Mouse (Mus musculus) macrophage (primary cell): ENCODE data around the gene Gprc5d. TPM values are rescaled to one million over a fixed set of nuclear protein-coding genes. Genes with fewer than 3 reads are reported as not detected.

Experiments used
- H3K27ac ChIP-seq: fragments of 350-480 bp; formaldehyde crosslinking; 2 replicates; pipeline ENCODE4 v1.9.0; 2021
- H3K36me3 ChIP-seq: fragments of 350-480 bp; formaldehyde crosslinking; 2 replicates; pipeline ENCODE4 v1.9.0; 2021; ENCODE audit errors: inconsistent target
- H3K4me3 ChIP-seq: fragments of 350-480 bp; formaldehyde crosslinking; 2 replicates; pipeline ENCODE4 v1.9.0; 2021; ENCODE audit errors: inconsistent target
- H3K79me2 ChIP-seq: fragments of 350-480 bp; formaldehyde crosslinking; 2 replicates; pipeline ENCODE4 v1.9.0; 2021; ENCODE audit errors: inconsistent target
- WGBS: methylation state at CpG from one replicate; pipeline ENCODE4 v1.1.7; 2026; ENCODE audit warnings: inconsistent platforms; ENCODE audit not compliant: missing documents; 5-methylcytosine and 5-hydroxymethylcytosine counted together
- polyA plus RNA-seq: library from polyadenylated mRNA; stranded (reverse); fragments of 250-400 nt; gene quantifications from 3 replicates; pipeline ENCODE4 v1.2.4, GENCODE M21; 2018; ENCODE audit warnings: inconsistent platforms
- total RNA-seq, 78 experiments: library from RNA; depleted of rRNA; stranded (reverse); fragments of 250-400 nt; gene quantifications; 1 replicate in 9 of 78; 2 replicates in 24 of 78; 3 replicates in 43 of 78; 4 replicates in 2 of 78; pipeline ENCODE4 v1.2.4; 2018; ENCODE audit warnings: inconsistent platforms in 56 of 78

The Gprc5d gene
- total RNA-seq (2018; cell fraction: chromatin; rRNA removed), result under 1 TPM in 1 of 26 experiments, not detected in 25; 0.56 TPM
- under 1 TPM in 2 of 26 experiments, not detected in 24; 0.09 to 0.15 TPM for total RNA-seq (2018; cell fraction: cytosol; rRNA removed)
- total RNA-seq (2018; cell fraction: nucleus; rRNA removed), result not detected
- not detected in 3 replicates for polyA plus RNA-seq

GRCm38 (mm10) chr6:135118183-135118582 lies at the start of gene Gprc5d:
Gene Gprc5d (minus strand): TSS chr6:135118283.
- 97% methylated on average over 5 of the region's 5 CpGs for WGBS
- no peak within 1 kb of the TSS for H3K27ac ChIP-seq
- no peaks in the 10 kb centered on the region for H3K79me2 ChIP-seq
- no peaks in the 10 kb centered on the region for H3K36me3 ChIP-seq
- no peak within 1 kb of the TSS for H3K4me3 ChIP-seq

- H3K36me3 ChIP-seq, result no peaks in the 10 kb centered on the region
- no peak overlapping the region for H3K4me3 ChIP-seq
- 86% methylated on average over 5 of the region's 5 CpGs for WGBS
- no peak overlapping the region for H3K27ac ChIP-seq
- H3K79me2 ChIP-seq, result no peaks in the 10 kb centered on the region; the same call in 1 of the 2 replicates
Measured at GRCm38 (mm10) chr6:135166712-135167111, 48.6 kb upstream of the Gprc5d start.

DNA sequence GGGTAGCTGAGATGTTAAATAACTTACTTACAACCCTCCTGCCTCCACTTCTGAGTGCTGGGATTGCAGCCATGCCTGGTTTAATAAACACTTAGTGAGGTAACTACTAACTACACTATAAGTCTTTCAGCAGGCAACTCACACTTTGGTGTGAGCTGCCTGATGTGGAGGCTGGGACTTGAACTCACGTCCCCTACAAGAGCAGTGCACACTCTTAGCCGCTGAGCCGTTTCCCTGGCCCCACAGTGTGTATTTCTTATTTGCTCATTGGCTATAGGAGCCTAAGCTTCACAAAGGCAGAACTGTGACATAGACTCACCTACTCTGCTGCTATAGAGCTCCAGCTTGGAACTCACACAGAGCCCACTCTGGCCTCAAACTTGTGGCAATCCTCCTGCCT lies 48.2 kb upstream of the Gprc5d start:
- 100% methylated on average over 3 of the region's 3 CpGs for WGBS
- Histone ChIP-seq H3K27ac (no peak overlapping the region), H3K4me3 (no peak overlapping the region), H3K36me3 (no peaks in the 10 kb centered on the region), H3K79me2 (no peaks in the 10 kb centered on the region; the same call in 1 of the 2 replicates)

- Histone ChIP-seq H3K4me3 (no peak overlapping the region), H3K27ac (no peak overlapping the region)
- WGBS, result 91% methylated on average over 2 of the region's 2 CpGs
Measured at GRCm38 (mm10) chr6:135165706-135166105, 47.6 kb upstream of the Gprc5d start.

DNA sequence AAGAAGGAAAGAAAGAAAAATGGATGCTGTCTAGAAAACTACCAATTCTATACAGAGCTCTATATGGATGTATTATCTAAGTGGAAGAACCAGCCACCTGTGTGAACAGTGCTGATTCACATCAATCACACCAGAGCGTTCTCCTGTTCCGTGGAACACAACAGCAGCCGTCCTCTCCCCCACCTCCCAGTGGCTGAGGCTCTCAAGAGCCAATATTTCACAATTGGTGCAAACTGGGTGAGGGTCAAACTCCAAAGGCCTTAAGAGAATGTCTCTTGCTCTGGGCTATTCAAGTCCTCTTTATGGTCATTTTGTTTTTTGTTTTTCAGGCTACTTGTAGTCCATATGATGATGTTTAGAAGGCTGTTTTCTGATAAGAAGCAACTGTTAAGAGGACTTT lies 47.1 kb upstream of the Gprc5d start:
- Histone ChIP-seq H3K36me3 (no peaks in the 10 kb centered on the region), H3K79me2 (no peaks in the 10 kb centered on the region; the same call in 1 of the 2 replicates), H3K4me3 (no peak overlapping the region), H3K27ac (no peak overlapping the region)
- WGBS, result 100% methylated on average over 3 of the region's 3 CpGs

More at GRCm38 (mm10) chr6:135165706-135166105, 47.6 kb upstream of the Gprc5d start:
- H3K79me2 ChIP-seq, result no peaks in the 10 kb centered on the region; the same call in 1 of the 2 replicates
- H3K36me3 ChIP-seq, result no peaks in the 10 kb centered on the region

DNA sequence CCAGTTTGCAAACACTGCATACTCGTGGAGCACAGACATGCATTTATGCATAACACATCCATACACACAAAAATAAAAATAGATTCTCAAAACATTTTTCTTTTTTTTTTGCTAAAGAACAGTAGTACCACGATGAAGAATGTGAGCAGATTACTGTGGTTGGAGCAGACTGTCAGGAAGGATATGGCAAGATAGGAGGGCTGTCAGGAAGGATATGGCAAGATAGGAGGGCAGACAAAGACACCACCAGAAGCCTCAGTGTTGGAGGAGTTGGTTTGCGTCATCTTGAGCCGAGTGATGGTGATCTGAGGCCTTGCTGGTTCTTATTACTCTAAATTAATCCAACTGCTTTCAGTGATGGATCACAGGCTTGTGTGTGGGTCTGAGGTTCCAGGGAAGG lies 44.8 kb upstream of the Gprc5d start:
- Histone ChIP-seq H3K79me2 (no peaks in the 10 kb centered on the region; the same call in 1 of the 2 replicates), H3K36me3 (no peaks in the 10 kb centered on the region), H3K27ac (no peak overlapping the region), H3K4me3 (no peak overlapping the region)
- WGBS, result 51% methylated on average over 4 of the region's 4 CpGs

- Histone ChIP-seq H3K79me2 (no peaks in the 10 kb centered on the region; the same call in 1 of the 2 replicates), H3K4me3 (no peak overlapping the region), H3K36me3 (no peaks in the 10 kb centered on the region), H3K27ac (no peak overlapping the region)
- WGBS, result 97% methylated on average over 3 of the region's 3 CpGs
Measured at GRCm38 (mm10) chr6:135162311-135162710, 44.2 kb upstream of the Gprc5d start.

GRCm38 (mm10) chr6:135161356-135161755 lies 43.3 kb upstream of the Gprc5d start:
- Histone ChIP-seq H3K4me3 (no peak overlapping the region), H3K36me3 (no peaks in the 10 kb centered on the region), H3K79me2 (no peaks in the 10 kb centered on the region; the same call in 1 of the 2 replicates), H3K27ac (no peak overlapping the region)
- WGBS, result 14% methylated on average over 4 of the region's 4 CpGs

DNA sequence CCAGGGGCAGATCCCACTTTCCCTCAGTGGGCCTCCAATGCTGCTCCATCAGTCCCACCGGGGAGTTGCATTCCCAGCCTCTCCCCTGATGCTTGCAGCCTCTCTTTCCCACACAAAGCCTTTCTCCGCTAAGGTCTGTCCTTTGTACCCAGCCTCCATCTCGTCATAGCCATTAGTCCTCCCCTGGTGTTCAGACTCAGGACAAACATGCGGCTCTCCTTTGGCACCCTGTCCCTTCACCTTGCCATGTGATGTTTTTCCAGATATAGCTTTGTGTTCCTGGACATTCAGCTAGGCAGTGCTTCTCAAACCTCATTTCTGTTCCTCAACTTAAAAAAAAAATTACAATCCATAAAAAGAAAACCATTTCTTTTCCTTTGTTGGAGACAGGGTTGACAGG lies 40.4 kb upstream of the Gprc5d start:
- Histone ChIP-seq H3K27ac (no peak overlapping the region), H3K4me3 (no peak overlapping the region), H3K36me3 (no peaks in the 10 kb centered on the region), H3K79me2 (no peaks in the 10 kb centered on the region; the same call in 1 of the 2 replicates)
- WGBS, result 96% methylated on average over 4 of the region's 4 CpGs

DNA sequence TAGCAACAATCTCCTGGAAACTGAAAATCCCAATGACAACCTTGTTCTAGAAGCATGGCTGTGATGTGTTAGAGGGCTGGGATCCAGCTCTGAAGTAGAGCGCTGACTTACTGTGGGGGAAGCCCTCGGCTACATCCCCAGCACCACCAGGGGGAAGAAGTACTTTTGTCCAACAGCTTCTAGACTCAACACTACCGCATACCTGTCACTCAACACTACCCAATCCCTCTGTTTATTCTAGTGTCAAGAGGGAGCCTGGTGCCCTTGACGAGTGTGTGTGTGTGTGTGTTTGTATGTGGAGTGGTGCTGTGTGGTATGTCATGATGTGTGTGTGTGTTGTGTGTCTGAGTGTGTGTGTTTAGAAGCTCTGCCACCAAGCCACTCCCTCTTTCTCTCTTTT lies 39.4 kb upstream of the Gprc5d start:
- WGBS, result 98% methylated on average over 4 of the region's 4 CpGs
- H3K27ac ChIP-seq, result no peak overlapping the region

DNA sequence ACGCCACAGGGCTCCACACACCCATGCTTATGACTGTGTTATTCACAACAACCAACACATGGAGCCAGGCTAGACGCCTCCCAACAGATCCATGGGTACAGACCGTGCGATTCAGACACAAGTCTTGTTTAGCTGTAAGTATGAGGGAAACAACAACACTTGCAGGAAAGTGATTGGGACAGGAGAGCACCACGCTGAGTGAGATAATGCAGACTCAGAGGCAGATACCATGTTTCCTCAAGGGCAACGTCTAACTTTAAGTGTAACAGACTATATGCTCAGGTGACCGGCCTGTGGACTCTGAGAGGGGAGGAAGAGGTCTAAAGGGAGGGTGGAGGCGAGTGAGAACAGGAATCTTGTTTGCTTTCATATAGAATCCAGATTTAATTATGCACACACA lies 38.5 kb upstream of the Gprc5d start:
- no peaks in the 10 kb centered on the region; the same call in 1 of the 2 replicates for H3K36me3 ChIP-seq
- 87% methylated on average over 8 of the region's 8 CpGs for WGBS

More for the DNA sequence above, 39.4 kb upstream of the Gprc5d start:
- H3K36me3 ChIP-seq, result no peaks in the 10 kb centered on the region
- H3K79me2 ChIP-seq, result no peaks in the 10 kb centered on the region
- no peak overlapping the region for H3K4me3 ChIP-seq

DNA sequence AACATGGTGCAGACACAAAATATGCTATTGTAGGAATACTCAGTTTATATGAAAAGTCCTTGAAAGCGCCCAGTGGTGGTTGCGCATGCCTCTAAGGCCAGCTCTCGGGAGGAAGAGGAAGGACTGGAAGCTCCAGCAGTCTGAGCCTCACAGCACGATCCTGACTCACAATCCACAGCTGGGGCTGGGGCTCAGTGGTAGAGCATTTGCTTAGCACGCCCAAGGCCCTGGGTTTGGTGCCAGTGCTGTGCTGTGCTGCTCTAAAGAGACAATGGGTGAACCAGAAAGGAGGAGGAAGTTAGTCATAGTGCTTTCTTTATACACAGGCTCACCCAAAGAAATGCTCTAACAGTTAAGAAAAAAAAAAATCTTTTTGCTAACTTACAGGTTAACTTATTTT lies 35.6 kb upstream of the Gprc5d start:
- WGBS, result 64% methylated on average over 5 of the region's 5 CpGs
- H3K36me3 ChIP-seq, result no peaks in the 10 kb centered on the region; the same call in 1 of the 2 replicates
- no peak overlapping the region for H3K4me3 ChIP-seq
- H3K27ac ChIP-seq, result no peak overlapping the region
- H3K79me2 ChIP-seq, result no peaks in the 10 kb centered on the region

More for the DNA sequence above, 38.5 kb upstream of the Gprc5d start:
- Histone ChIP-seq H3K4me3 (no peak overlapping the region), H3K27ac (no peak overlapping the region), H3K79me2 (no peaks in the 10 kb centered on the region)

- Histone ChIP-seq H3K27ac (no peak overlapping the region), H3K36me3 (no peaks in the 10 kb centered on the region; the same call in 1 of the 2 replicates), H3K79me2 (no peaks in the 10 kb centered on the region), H3K4me3 (no peak overlapping the region)
- WGBS, result 30% methylated on average over 4 of the region's 5 CpGs
Measured at GRCm38 (mm10) chr6:135150311-135150710, 32.2 kb upstream of the Gprc5d start.

- 93% methylated on average over 4 of the region's 4 CpGs for WGBS
- Histone ChIP-seq H3K27ac (no peak overlapping the region), H3K79me2 (no peaks in the 10 kb centered on the region), H3K4me3 (no peak overlapping the region), H3K36me3 (no peaks in the 10 kb centered on the region; the same call in 1 of the 2 replicates)
Measured at GRCm38 (mm10) chr6:135149722-135150121, 31.6 kb upstream of the Gprc5d start.

DNA sequence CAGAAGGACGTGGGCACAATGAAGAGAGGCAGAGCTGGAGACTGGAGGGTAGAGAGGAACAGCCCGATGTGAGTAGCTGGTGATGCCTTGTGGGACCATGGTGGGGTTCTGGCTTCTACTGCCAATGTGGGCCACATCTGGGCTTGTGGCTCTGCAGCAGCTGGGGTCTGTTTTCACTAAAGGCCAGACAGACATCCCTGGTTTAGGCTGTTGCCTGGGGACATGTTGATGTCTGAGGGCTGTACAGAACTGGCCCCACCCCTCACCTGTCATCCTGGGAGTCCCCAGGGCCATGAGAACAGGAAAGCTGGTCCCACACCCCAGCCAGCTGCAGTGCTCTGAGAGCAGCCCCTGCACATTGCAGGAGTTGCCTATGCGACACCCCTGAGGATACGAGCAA lies 31.1 kb upstream of the Gprc5d start:
- H3K36me3 ChIP-seq, result no peaks in the 10 kb centered on the region; the same call in 1 of the 2 replicates
- no peak overlapping the region for H3K27ac ChIP-seq
- H3K79me2 ChIP-seq, result no peaks in the 10 kb centered on the region
- WGBS, result 89% methylated on average over 4 of the region's 4 CpGs
- no peak overlapping the region for H3K4me3 ChIP-seq
